Mouse (Mus musculus): ENCODE results near the gene Pdp2. TPM values are rescaled to one million over a fixed set of nuclear protein-coding genes. Genes with fewer than 3 reads are reported as not detected.

Gene Pdp2
- polyA plus RNA-seq, 1 experiment from 2014 or later: 18.2 TPM

Other genes with a start within 250 kb of the Pdp2 start
- 3.6 and 5.1 TPM in 2 replicates for gene Cmtm4, start 195.6 kb upstream of the Pdp2 start, polyA plus RNA-seq (2014; fragmentation: Nextera tagmentation; extraction: Ambion mirVana)
- 69.1 and 103 TPM in 2 replicates for gene Dync1li2, start 148.4 kb upstream of the Pdp2 start, polyA plus RNA-seq (2014; fragmentation: Nextera tagmentation; extraction: Ambion mirVana)
- 0.38 and 0.53 TPM in 2 replicates for gene Terb1, start 81.5 kb upstream of the Pdp2 start, polyA plus RNA-seq (2014; fragmentation: Nextera tagmentation; extraction: Ambion mirVana)
- 113 and 122 TPM in 2 replicates for gene Nae1, start 56.8 kb upstream of the Pdp2 start, polyA plus RNA-seq (2014; fragmentation: Nextera tagmentation; extraction: Ambion mirVana)
- 2.7 and 3.6 TPM in 2 replicates for gene Car7, start 56.8 kb upstream of the Pdp2 start, polyA plus RNA-seq (2014; fragmentation: Nextera tagmentation; extraction: Ambion mirVana)
- not detected in 2 replicates for gene Cdh16, start 32.9 kb downstream of the Pdp2 start, polyA plus RNA-seq (2014; fragmentation: Nextera tagmentation; extraction: Ambion mirVana)
- gene Rrad, start 39.9 kb downstream of the Pdp2 start, polyA plus RNA-seq (2014; fragmentation: Nextera tagmentation; extraction: Ambion mirVana): 2.5 and 3.6 TPM in 2 replicates
- gene Ciao2b, start 50.5 kb downstream of the Pdp2 start, polyA plus RNA-seq (2014; fragmentation: Nextera tagmentation; extraction: Ambion mirVana): 131 and 148 TPM in 2 replicates
- gene Ces2a, start 142.6 kb downstream of the Pdp2 start, polyA plus RNA-seq (2014; fragmentation: Nextera tagmentation; extraction: Ambion mirVana): not detected in 2 replicates
- 0.38 TPM in 1 of 2 replicates, not detected in the other for gene Ces2b, start 240.1 kb downstream of the Pdp2 start, polyA plus RNA-seq (2014; fragmentation: Nextera tagmentation; extraction: Ambion mirVana)